Mouse (Mus musculus) c-Kit-positive CD71-positive TER-119-positive erythroid progenitor cells, embryonic 14.5 days (primary cell): ENCODE data around the gene Ppil1.
"Not testable (repeated sequence)": the region's sequence is repeated elsewhere in the genome, so short reads cannot be mapped to it uniquely, and the experiment has no call there.

ENCODE experiments used
- DNase-seq: peaks from one replicate; pipeline ENCODE4 v3.0.0-alpha.2; 2013; ENCODE audit warnings: low spot score

The Ppil1 gene

GRCm38 (mm10) chr17:29281541-29281940 lies 17.6 kb upstream of the Ppil1 start:
- DNase-seq, result no peak

DNA sequence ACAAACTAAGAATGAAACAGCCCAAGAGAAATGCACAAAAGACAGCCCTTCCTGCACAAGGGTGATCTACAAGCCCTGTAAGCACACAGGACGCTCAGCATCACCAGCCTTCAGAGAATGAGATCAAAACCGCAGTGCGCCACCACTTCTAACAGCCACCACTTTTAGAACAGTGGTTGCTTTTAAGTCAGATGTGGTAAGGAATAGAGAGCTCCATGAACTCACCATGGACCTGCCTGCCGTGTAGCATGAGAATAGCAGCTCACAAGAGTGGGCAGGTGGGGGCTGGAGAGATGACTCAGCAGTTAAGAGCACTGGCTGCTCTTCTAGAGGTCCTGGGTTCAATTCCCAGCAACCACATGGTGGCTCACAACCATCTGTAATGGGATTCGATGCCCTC lies 16.4 kb upstream of the Ppil1 start:
- no peak for DNase-seq

DNA sequence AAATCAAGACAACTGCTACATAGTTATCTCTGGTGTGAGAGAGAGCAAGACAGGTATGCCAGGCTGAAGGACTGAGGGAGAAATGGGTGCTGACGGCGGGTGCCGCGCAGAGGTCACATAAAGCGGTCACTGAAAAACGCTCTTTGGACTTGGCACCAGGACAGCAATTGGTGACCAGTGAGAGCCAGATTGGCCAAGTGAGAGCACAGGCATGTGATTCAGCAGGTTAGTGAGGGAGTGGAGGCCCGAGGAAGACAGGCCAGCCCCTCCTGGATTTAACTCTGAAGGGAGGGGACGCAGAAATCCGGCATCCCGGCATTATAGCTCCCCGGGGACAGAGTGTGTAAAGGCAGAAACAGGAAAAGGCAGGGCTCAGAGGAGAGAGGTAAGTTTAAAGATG lies 9.9 kb upstream of the Ppil1 start:
- DNase-seq, result no peak

- no peak for DNase-seq
Measured at GRCm38 (mm10) chr17:29273156-29273555, 9.2 kb upstream of the Ppil1 start.

DNA sequence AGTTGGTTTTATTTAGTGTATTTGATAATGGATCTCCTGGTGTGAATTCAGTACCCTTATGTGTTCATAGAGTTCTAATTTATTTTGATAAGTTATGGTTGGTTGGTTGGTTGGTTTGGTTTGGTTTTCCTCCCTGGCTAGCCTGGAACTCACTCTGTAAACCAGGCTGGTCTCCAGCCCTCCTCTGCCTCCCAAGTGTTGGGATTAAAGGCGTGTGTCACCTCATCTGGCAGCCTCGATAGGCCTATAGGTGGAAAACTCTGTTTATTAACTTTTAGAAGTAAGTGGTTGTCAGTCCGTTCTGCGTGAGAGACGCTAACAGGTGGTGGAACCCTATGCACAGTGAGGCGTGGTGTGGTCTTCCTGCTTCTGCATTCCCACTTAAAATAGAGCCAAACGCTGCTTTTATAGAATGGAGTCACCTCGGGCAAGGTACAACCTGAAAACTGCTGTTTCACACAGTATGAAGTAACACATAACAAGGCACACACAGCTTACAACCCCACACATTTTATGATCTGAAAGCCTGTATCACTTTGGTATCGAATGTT lies 6.2 kb upstream of the Ppil1 start:
- DNase-seq, result no peak

DNA sequence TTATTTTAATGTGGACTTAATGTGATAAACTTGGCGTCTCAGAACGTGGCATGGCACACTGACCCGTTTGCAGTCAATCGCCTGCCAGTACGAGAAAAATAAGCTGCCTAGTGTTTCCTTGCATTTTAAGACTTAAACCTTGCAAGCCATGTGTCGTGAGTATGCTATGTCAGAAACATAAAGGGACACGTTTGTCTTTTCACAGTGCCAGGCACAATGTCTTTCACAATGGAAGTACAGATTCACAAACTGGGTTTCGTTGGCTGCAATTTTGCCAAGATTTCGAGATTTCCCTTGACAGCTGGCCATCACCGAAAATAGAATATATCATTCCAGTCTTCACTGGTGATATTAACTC lies 5.3 kb upstream of the Ppil1 start:
- peak; percentile 36 for DNase-seq

DNA sequence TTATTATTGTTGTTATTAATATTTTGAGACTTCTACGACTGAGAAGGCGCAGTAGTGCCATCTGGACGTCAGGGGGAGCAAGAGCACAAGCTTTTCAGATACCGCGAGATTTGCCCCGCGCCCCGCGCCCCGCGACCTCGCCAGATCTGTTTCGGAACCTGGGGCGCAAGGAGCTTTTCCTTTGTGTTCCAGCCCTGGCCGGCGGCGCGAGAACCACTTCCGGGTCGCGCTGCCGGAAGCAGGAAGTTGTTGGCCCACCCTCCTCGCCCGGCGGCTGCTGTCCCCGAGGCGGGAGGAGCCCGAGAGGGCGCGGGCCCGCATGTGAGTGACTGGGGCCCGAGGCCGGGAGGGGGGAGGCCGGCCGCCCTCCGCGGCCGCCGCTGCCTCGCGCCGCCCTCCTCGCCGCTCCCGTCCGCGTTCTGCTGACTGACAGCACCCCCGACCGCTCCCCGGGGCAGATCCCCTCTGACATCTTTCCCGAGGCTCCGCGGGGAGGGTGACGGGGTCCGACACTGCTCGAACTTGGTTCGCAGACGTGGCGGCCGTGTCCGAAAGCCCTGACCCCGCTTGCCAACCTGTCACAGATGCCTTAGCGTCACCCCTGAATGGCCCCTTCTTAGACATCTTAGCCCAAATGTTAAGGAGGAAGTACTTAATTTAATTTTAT lies 4.8 kb upstream of the Ppil1 start, which contains the start of gene BC004004:
TSS of gene BC004004 (plus strand) at position 107 of the 667 bp plus-strand sequence.
- DNase-seq, result peak; percentile 94

- no peak for DNase-seq
Measured at GRCm38 (mm10) chr17:29267931-29268681, 4.1 kb upstream of the Ppil1 start.

GRCm38 (mm10) chr17:29267040-29267439 lies 3.1 kb upstream of the Ppil1 start:
- DNase-seq, result not testable (repeated sequence)

GRCm38 (mm10) chr17:29264760-29265159 lies 774 bp upstream of the Ppil1 start:
- no peak for DNase-seq

DNA sequence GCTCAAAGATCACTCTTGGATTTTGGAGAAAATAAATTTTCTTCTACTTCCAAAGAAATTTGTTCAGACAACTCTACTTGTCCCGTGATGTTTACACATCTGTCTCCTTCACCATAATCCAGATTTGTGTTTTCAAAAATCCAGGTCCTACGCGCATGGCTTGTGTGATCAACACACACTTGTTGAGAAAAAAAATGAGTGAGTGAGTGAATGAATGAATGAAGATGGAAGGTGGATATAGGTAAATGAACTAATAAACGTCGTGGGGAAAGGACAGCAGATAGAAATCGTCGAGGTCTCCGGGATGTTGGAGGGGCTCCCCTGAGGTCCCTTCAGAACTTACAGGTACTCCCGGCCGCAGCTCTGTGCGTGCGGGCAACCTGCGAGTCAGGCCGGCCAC lies 569 bp downstream of the Ppil1 start:
- DNase-seq, result no peak

DNA sequence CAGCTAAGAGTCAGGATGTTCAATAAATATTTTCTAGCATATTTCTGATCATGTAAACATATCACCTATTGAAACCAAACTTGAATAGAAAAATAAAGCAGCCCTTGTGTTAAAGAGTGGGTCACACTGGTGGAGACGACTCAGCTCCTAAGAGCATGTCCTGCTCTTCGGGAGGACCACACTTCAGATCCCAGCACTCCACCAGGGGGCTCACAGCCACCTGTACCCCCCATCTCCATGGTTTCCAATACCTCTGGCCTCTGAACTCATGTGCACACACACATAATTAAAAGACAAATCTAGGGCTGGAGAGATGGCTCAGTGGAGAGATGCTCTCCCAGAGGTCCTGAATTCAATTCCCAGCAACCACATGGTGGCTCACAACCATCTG lies 1.7 kb downstream of the Ppil1 start:
- no peak for DNase-seq

DNA sequence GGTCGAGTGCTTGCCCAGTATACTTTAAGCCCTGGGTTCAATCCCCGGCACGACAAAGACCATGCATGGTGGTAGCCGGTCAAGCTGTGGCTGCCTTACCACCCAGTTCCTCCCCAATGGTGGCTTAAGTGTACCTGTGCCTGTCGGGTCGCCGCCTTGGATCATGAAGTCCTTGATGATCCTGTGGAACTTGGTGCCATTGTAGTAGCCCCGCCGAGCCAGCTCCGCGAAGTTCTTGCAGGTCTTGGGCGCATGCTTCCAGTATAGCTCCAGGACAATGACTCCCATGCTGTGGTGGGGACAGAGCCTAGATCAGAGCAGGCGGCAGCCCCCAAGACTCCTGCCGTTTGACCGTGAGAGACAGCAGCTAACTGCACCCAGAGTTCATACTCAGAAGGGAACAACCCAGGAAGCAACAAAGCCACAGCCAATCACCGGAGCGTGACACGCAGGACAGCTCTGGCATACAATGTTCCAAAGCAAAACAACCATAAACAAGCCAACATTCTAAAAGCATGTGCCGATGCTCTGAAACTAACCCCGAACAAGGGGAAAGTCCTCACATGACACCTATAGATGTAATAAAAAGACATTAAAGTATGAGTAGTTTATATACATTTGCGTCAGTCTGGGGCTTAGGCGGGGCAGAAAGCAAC lies 2.3 kb downstream of the Ppil1 start:
- no peak for DNase-seq

DNA sequence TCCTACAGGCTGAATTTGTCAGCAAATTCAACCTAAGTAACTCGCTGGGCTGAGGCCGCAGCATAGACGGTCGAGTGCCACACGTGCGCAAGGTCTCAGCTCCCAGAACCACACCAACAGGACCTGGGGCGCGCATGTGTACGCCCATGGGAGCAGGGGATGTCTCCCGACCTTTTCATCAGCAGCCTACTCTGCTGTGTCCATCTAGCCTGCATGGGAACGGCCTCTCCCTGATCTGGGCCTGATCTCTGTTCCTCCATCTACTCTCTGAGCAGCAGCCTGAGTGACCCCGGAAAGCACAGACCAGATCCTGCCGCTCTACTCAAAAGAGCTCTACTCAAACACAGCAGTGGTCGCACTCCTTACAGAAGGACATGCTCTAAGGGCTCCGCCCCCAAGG lies 3.5 kb downstream of the Ppil1 start:
- DNase-seq, result no peak

GRCm38 (mm10) chr17:29259489-29259888 lies 4.5 kb downstream of the Ppil1 start:
- DNase-seq, result peak; percentile 82

GRCm38 (mm10) chr17:29258921-29259320 lies 5.1 kb downstream of the Ppil1 start:
- no peak for DNase-seq

GRCm38 (mm10) chr17:29258025-29258558 lies 5.9 kb downstream of the Ppil1 start:
- no peak for DNase-seq

GRCm38 (mm10) chr17:29257001-29257511 lies 6.9 kb downstream of the Ppil1 start:
- no peak for DNase-seq

DNA sequence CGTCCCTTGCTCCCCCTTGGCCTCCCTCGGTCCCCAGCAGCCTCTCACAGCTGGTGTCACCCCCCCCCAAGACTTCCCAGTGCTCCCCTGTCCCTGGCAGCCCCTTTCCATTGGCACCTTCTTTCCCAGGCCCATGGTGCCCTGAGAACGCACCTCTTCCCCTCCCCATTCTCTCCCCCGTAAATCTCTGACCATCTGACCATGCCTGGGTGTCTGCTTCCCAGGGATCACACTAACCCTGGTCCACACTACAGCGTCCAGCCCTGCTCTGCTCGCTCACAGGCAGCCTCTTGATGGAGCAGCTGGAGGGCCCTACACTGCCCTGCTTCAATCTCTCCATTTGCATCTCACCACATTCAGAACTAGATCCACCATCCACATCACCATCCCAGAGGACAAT lies 7.5 kb downstream of the Ppil1 start:
- no peak for DNase-seq

DNA sequence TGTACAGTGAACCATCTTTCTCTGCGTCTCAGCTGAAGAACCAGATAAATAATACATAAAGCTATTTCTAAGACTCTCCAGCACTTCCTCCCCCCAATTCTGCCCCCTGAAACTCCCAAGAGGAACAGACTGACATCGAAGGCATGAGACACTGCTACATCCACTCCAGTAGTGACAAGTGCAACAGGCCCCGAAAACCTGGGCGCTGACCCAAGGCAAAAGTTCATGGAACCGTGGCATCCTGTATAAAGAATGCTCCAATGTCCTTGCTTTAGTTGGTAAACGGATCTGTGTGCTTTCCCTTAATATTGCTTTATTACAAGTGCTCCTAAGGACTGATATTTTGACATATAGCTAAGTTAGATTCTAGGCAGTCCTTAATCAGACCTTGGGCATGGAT lies 9.2 kb downstream of the Ppil1 start:
- not testable (repeated sequence) for DNase-seq

- no peak for DNase-seq
Measured at GRCm38 (mm10) chr17:29253684-29254083, 10.3 kb downstream of the Ppil1 start.

GRCm38 (mm10) chr17:29253236-29253635 lies 10.8 kb downstream of the Ppil1 start:
- no peak for DNase-seq
